Mouse (Mus musculus): ENCODE results near the gene Cox7a2l. TPM values are rescaled to one million over a fixed set of nuclear protein-coding genes. Genes with fewer than 3 reads are reported as not detected.

Gene Cox7a2l
- polyA plus RNA-seq, 1 experiment = 298 TPM

GRCm38 (mm10) chr17:83539262-83540037 lies 22.3 kb upstream of the Cox7a2l start:
- no peaks in the 10 kb centered on the region for H3K36me3 ChIP-seq (ENCODE audit: control insufficient read depth, insufficient read depth)
- H3K27me3 ChIP-seq (ENCODE audit: control insufficient read depth, insufficient read depth, insufficient read length) = no peaks in the 10 kb centered on the region
- TF ChIP-seq MAX (IDR thresholded peaks at IDR 0.05; ENCODE audit: low read depth) = no peak
- TF ChIP-seq E2F4 (IDR thresholded peaks at IDR 0.05; ENCODE audit: insufficient read depth) = no peak
- TF ChIP-seq TCF3 (IDR thresholded peaks at IDR 0.05; ENCODE audit: insufficient read length, low read depth) = no peak
- no peak for TF ChIP-seq POLR2A (IDR thresholded peaks at IDR 0.05; ENCODE audit: insufficient read length, low read depth)
- TF ChIP-seq MYOD1 (IDR thresholded peaks at IDR 0.05; ENCODE audit: control insufficient read depth in 1 of 3, insufficient read length in 2 of 3, low read depth in 2 of 3) = no peak
- no peak for TF ChIP-seq SRF (IDR thresholded peaks at IDR 0.05; ENCODE audit: control insufficient read depth, insufficient read length, low read depth)
- TF ChIP-seq TCF12 (IDR thresholded peaks at IDR 0.05; ENCODE audit: insufficient read depth, poor library complexity, severe bottlenecking) = no peak
- TF ChIP-seq POLR2AphosphoS2 (IDR thresholded peaks at IDR 0.05; ENCODE audit: insufficient read length, low read depth) = no peak
- H3K79me2 ChIP-seq (ENCODE audit: control insufficient read depth, insufficient read depth) = no peaks in the 10 kb centered on the region
- H3K4me3 ChIP-seq = no peak overlapping the region
- no peak overlapping the region for H3ac ChIP-seq (ENCODE audit: control insufficient read depth, insufficient read length)
- H3K4me2 ChIP-seq (ENCODE audit: low read depth) = no peak overlapping the region

- Histone ChIP-seq H3K79me2 (ENCODE audit: control insufficient read depth, insufficient read depth) (no peaks in the 10 kb centered on the region), H3K27me3 (ENCODE audit: control insufficient read depth, insufficient read depth, insufficient read length) (no peaks in the 10 kb centered on the region), H3K4me2 (ENCODE audit: low read depth) (no peak overlapping the region), H3ac (ENCODE audit: control insufficient read depth, insufficient read length) (no peak overlapping the region), H3K4me3 (no peak overlapping the region), H3K36me3 (ENCODE audit: control insufficient read depth, insufficient read depth) (no peaks in the 10 kb centered on the region)
- no peak for TF ChIP-seq CEBPB (IDR thresholded peaks at IDR 0.05; ENCODE audit: insufficient read depth, poor library complexity, severe bottlenecking)
- TF ChIP-seq E2F4 (IDR thresholded peaks at IDR 0.05; ENCODE audit: insufficient read depth) = no peak
- TF ChIP-seq REST (IDR thresholded peaks at IDR 0.05; ENCODE audit: insufficient read depth, insufficient read length) = no peak
- no peak for TF ChIP-seq TCF12 (IDR thresholded peaks at IDR 0.05; ENCODE audit: insufficient read depth, poor library complexity, severe bottlenecking)
These were observed 21.6 kb upstream of the Cox7a2l start for GRCm38 (mm10) chr17:83538694-83539093.

DNA sequence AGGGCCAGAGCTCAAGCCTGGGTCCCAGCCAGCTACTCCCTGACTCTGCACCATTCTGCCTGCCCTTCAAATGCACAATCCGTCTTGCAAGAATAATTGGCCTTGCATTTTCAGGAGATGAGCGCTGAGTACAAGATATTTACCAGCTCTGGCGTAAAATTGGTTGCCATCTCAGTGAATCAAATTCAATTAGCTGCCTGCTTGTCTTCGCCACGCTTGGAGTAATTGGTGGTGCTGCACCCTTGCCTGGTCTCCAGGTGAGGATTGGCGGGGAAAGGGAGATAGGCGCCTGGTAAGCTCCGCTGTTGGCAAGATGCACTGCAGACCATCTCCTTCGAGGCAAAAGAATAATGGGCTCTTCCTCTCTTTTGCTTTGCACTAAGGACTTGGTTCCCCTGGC lies 21.0 kb upstream of the Cox7a2l start:
- Histone ChIP-seq H3K36me3 (ENCODE audit: control insufficient read depth, insufficient read depth) (no peaks in the 10 kb centered on the region), H3K79me2 (ENCODE audit: control insufficient read depth, insufficient read depth) (no peaks in the 10 kb centered on the region), H3K4me3 (no peak overlapping the region), H3K4me2 (ENCODE audit: low read depth) (no peak overlapping the region), H3ac (ENCODE audit: control insufficient read depth, insufficient read length) (no peak overlapping the region), H3K27me3 (ENCODE audit: control insufficient read depth, insufficient read depth, insufficient read length) (no peaks in the 10 kb centered on the region)
- TF ChIP-seq CEBPB (IDR thresholded peaks at IDR 0.05; ENCODE audit: insufficient read depth, poor library complexity, severe bottlenecking) = no peak

DNA sequence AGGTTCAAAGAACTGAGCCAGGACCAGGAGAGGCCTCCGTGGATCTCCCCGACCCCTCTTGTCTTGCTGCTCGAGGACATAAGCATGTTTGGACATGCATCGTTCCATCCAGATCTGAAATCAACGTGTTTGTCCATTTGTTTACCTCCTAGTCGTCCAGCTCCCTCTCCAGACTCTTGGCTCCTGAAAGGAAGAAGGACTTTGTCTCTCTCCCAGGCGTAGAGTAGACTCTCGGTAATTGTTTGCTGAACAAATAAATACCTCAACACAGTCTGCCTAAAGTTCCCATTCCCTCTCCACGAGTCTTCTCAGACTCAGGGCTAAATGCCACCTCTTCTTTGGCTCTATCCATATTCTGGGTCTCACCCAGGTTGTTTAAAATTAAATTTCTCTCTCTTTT lies 16.0 kb upstream of the Cox7a2l start:
- TF ChIP-seq CEBPB (IDR thresholded peaks at IDR 0.05; ENCODE audit: insufficient read depth, poor library complexity, severe bottlenecking) (no peak), E2F4 (IDR thresholded peaks at IDR 0.05; ENCODE audit: insufficient read depth) (no peak), TCF12 (IDR thresholded peaks at IDR 0.05; ENCODE audit: insufficient read depth, poor library complexity, severe bottlenecking) (no peak), MYOG (IDR thresholded peaks at IDR 0.05; ENCODE audit: control insufficient read depth in 1 of 3, insufficient read depth in 1 of 3, insufficient read length in 2 of 3, low read depth in 2 of 3) (no peak), POLR2AphosphoS2 (IDR thresholded peaks at IDR 0.05; ENCODE audit: insufficient read length, low read depth) (no peak), REST (IDR thresholded peaks at IDR 0.05; ENCODE audit: insufficient read depth, insufficient read length) (no peak), USF1 (IDR thresholded peaks at IDR 0.05; ENCODE audit: low read depth) (no peak), TCF3 (IDR thresholded peaks at IDR 0.05; ENCODE audit: insufficient read length, low read depth) (no peak), MYOD1 (IDR thresholded peaks at IDR 0.05; ENCODE audit: control insufficient read depth in 1 of 3, insufficient read length in 2 of 3, low read depth in 2 of 3) (no peak), SRF (IDR thresholded peaks at IDR 0.05; ENCODE audit: control insufficient read depth, insufficient read length, low read depth) (no peak), MAX (IDR thresholded peaks at IDR 0.05; ENCODE audit: low read depth) (no peak), POLR2A (IDR thresholded peaks at IDR 0.05; ENCODE audit: insufficient read length, low read depth) (no peak)
- no peaks in the 10 kb centered on the region for H3K27me3 ChIP-seq (ENCODE audit: control insufficient read depth, insufficient read depth, insufficient read length)
- no peaks in the 10 kb centered on the region for H3K79me2 ChIP-seq (ENCODE audit: control insufficient read depth, insufficient read depth)
- H3ac ChIP-seq (ENCODE audit: control insufficient read depth, insufficient read length) = no peak overlapping the region
- no peak overlapping the region for H3K4me2 ChIP-seq (ENCODE audit: low read depth)
- H3K4me3 ChIP-seq = no peak overlapping the region
- H3K36me3 ChIP-seq (ENCODE audit: control insufficient read depth, insufficient read depth) = no peaks in the 10 kb centered on the region

DNA sequence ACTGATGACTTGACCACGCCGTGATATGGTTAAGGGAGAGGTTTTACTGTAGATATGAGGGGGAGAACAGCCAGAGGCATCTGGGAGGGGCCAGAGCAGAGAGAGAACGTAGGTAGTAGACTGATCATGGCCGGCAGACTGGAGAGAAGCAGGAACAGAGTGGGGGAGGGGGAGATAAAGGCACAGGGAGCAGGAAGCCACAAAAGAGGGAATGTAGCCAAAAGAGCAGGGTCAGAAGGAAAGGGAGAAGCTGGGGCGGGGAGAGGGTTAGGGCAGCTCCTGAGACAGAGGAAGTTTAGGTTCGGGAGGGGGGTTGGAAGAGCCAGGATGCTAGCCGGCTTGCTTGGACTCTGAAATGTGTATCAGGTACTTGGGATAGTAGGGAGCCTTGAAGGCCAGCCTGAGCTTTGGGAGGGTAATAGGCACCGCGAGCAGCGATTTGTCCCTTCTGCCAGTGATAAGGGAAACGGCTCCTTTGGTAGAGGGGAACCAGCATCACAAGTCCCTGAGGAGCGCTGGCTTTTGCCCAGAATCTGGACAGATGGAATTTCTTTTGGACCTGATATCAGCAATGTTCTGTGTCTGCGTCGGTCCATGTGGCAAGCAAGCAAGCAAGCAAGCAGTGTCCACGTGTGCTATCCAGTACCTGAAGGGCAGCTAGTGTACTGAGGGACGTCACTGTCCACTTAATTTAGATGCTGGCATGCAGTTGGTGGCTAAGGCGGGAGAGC lies 10.7 kb upstream of the Cox7a2l start:
- no peak for TF ChIP-seq TCF12 (IDR thresholded peaks at IDR 0.05; ENCODE audit: insufficient read depth, poor library complexity, severe bottlenecking)
- TF ChIP-seq E2F4 (IDR thresholded peaks at IDR 0.05; ENCODE audit: insufficient read depth) = no peak
- TF ChIP-seq REST (IDR thresholded peaks at IDR 0.05; ENCODE audit: insufficient read depth, insufficient read length) = no peak
- TF ChIP-seq USF1 (IDR thresholded peaks at IDR 0.05; ENCODE audit: low read depth) = no peak
- no peak for TF ChIP-seq TCF3 (IDR thresholded peaks at IDR 0.05; ENCODE audit: insufficient read length, low read depth)
- TF ChIP-seq SRF (IDR thresholded peaks at IDR 0.05; ENCODE audit: control insufficient read depth, insufficient read length, low read depth) = no peak
- TF ChIP-seq MYOD1 (IDR thresholded peaks at IDR 0.05; ENCODE audit: control insufficient read depth in 1 of 3, insufficient read length in 2 of 3, low read depth in 2 of 3) = no peak
- TF ChIP-seq POLR2A (IDR thresholded peaks at IDR 0.05; ENCODE audit: insufficient read length, low read depth) = no peak
- no peak for TF ChIP-seq MAX (IDR thresholded peaks at IDR 0.05; ENCODE audit: low read depth)
- no peak for TF ChIP-seq MYOG (IDR thresholded peaks at IDR 0.05; ENCODE audit: control insufficient read depth in 1 of 3, insufficient read depth in 1 of 3, insufficient read length in 2 of 3, low read depth in 2 of 3)
- TF ChIP-seq POLR2AphosphoS2 (IDR thresholded peaks at IDR 0.05; ENCODE audit: insufficient read length, low read depth) = no peak
- no peak for TF ChIP-seq CEBPB (IDR thresholded peaks at IDR 0.05; ENCODE audit: insufficient read depth, poor library complexity, severe bottlenecking)
- no peaks in the 10 kb centered on the region for H3K36me3 ChIP-seq (ENCODE audit: control insufficient read depth, insufficient read depth)
- no peaks in the 10 kb centered on the region for H3K79me2 ChIP-seq (ENCODE audit: control insufficient read depth, insufficient read depth)
- no peak overlapping the region for H3K4me2 ChIP-seq (ENCODE audit: low read depth)
- H3K27me3 ChIP-seq (ENCODE audit: control insufficient read depth, insufficient read depth, insufficient read length) = no peaks in the 10 kb centered on the region
- no peak overlapping the region for H3K4me3 ChIP-seq
- no peak overlapping the region for H3ac ChIP-seq (ENCODE audit: control insufficient read depth, insufficient read length)
